Mouse (Mus musculus) embryonic facial prominence, embryonic 11.5 days (tissue): Measurements from ENCODE around the gene Phf21a. TPM values are rescaled to one million over a fixed set of nuclear protein-coding genes. Genes with fewer than 3 reads are reported as not detected.

ENCODE experiments used
- ATAC-seq: fragments of 200-750 bp; cut with Nextera tagmentation; replicated peaks from 2 replicates; pipeline ENCODE4 v1.8.0; 2017; ENCODE audit warnings: low read depth; ENCODE audit not compliant: insufficient number of reproducible peaks, low FRiP score, low TSS enrichment
- DNase-seq: peaks from one replicate; pipeline ENCODE4 v3.0.0-alpha.2; 2015; ENCODE audit warnings: low spot score
- H3K27ac ChIP-seq: fragments of 300-500 bp; sonication (generic); replicated peaks from 2 replicates; pipeline ENCODE4 v1.5.1; 2014; ENCODE audit warnings: mild to moderate bottlenecking, low read depth, low read length, control low read depth
- H3K27me3 ChIP-seq: fragments of 300-500 bp; sonication (generic); 2 replicates; pipeline ENCODE4 v1.6.1; 2014; ENCODE audit warnings: mild to moderate bottlenecking, low read length, moderate library complexity, mixed read lengths; ENCODE audit not compliant: control insufficient read depth, insufficient read depth
- H3K36me3 ChIP-seq: fragments of 300-500 bp; sonication (generic); replicated peaks from 2 replicates; pipeline ENCODE4 v1.6.1; 2014; ENCODE audit warnings: low read depth, mild to moderate bottlenecking, low read length, moderate library complexity, mixed read lengths; ENCODE audit not compliant: control insufficient read depth, insufficient read depth
- H3K4me1 ChIP-seq: fragments of 300-500 bp; sonication (generic); 2 replicates; pipeline ENCODE4 v1.6.1; 2014; ENCODE audit warnings: low read length, mixed read lengths; ENCODE audit not compliant: control insufficient read depth, insufficient read depth
- H3K4me2 ChIP-seq: fragments of 300-500 bp; sonication (generic); 2 replicates; pipeline ENCODE4 v1.6.1; 2014; ENCODE audit warnings: low read depth, mild to moderate bottlenecking, control low read depth, low read length, moderate library complexity
- H3K4me3 ChIP-seq: fragments of 300-500 bp; sonication (generic); 2 replicates; pipeline ENCODE4 v1.5.1; 2014; ENCODE audit warnings: low read depth, low read length, control low read depth
- H3K9ac ChIP-seq: fragments of 300-500 bp; sonication (generic); replicated peaks from 2 replicates; pipeline ENCODE4 v1.6.1; 2014; ENCODE audit warnings: mild to moderate bottlenecking, control low read depth, low read length
- H3K9me3 ChIP-seq: fragments of 300-500 bp; sonication (generic); replicated peaks from 2 replicates; pipeline ENCODE4 v1.6.1; 2016; ENCODE audit warnings: mild to moderate bottlenecking, low read length, inconsistent platforms, mixed read lengths; ENCODE audit not compliant: control insufficient read depth
- WGBS: fragments of 180-500 bp; shearing (Covaris S2); extraction: QIAGEN DNeasy Blood & Tissue Kit; methylation state at CpG from one replicate; pipeline ENCODE4 v1.1.7; 2014; 5-methylcytosine and 5-hydroxymethylcytosine counted together
- polyA plus RNA-seq: library from polyadenylated mRNA; unstranded; fragments of >200 nt; fragmentation: Nextera tagmentation; extraction: Ambion mirVana; gene quantifications from 2 replicates; pipeline ENCODE4 v1.2.1, GENCODE M21; 2014

The Phf21a gene
- polyA plus RNA-seq, 1 experiment from 2014 or later = 41.8 TPM

DNA sequence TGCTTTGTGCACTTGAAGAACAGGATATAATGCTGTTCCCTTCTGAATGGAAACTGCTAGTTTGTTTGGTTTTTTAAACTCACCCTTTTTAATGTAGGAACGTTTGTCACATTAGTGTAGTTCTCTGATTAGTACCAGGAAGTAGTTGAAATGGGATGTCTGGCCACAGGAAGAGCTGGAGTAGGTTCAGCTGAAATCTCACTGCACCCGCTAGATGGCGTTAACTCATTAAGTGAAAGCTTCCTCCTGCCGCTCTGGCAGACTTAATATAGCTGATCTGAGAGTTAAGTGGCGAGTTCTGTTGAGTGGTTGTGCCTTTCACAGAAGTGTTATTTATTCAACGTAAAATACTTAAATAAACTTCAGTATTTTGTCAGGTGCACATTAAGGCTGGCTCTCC is 203.5 kb downstream of the Phf21a start:
- no peaks in the 10 kb centered on the region for H3K36me3 ChIP-seq
- ATAC-seq = no peak
- H3K9ac ChIP-seq = no peak overlapping the region
- H3K4me2 ChIP-seq = no peak overlapping the region
- H3K4me1 ChIP-seq = no peaks in the 10 kb centered on the region
- H3K9me3 ChIP-seq = no peaks in the 10 kb centered on the region
- DNase-seq = peak; percentile 88
- H3K4me3 ChIP-seq = no peak overlapping the region
- no peak overlapping the region for H3K27ac ChIP-seq
- 6% methylated on average over 6 of the region's 6 CpGs for WGBS
- H3K27me3 ChIP-seq = no peaks in the 10 kb centered on the region

DNA sequence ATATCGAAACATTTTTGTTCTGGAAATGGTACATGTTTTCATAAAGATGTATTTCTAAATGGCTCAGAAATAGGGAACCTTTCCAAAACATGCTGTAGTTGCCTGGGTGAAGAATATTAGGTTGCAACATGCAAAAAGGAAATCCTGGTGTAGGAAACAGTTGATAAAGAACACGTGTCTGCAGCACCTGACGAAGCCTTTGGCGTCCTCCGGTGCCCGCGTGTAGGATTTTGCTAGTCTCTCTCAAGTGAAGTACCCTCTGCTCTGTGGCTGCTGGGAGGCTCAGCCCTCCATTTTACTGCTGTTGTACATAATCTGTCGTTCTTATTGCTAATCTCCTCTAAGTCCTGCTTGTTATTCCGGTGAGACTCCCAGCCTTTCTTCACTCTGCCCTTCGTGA is 207.0 kb downstream of the Phf21a start:
- no peaks in the 10 kb centered on the region for H3K4me1 ChIP-seq

DNA sequence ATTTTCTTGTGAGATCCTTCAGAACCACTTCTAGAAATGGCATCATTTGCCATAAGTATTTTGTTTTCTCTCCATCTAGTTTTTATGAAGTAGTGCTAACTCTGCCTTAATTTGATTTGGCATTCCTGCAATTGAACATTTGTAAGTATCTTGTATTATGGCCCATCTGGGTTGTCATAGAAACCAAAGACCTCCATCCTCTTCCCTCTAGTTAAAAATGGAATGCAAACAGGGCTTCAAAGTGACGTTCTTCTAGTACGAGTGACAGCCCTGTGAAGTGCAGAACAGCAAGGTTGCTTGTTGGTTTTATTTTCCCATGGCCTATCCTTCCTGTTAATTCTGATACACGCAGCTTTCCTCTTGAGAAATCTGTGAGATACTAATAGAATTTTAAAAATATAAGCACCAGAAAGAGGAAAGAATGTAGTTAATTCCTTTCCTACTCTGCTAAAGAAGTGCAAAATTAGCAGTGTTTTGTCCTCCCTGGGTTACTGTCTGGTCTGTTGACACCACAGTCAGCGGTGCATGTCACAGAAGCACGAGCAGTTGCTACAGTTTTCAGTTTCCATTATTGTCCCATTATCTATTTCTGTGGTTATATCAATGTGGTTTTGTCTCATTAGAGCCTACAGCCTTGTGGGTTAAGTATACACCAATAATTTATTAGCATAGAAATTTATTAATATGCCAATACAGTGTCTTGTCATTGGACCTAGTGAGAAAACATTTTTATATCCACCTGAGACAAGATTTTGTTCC is 209.1 kb downstream of the Phf21a start:
- no peaks in the 10 kb centered on the region for H3K4me1 ChIP-seq
- no peak for DNase-seq
- no peak overlapping the region for H3K4me3 ChIP-seq
- no peak overlapping the region for H3K9ac ChIP-seq
- no peak for ATAC-seq
- 64% methylated on average over 5 of the region's 5 CpGs for WGBS
- no peaks in the 10 kb centered on the region for H3K9me3 ChIP-seq
- no peak overlapping the region for H3K4me2 ChIP-seq
- H3K27ac ChIP-seq = no peak overlapping the region
- no peaks in the 10 kb centered on the region for H3K27me3 ChIP-seq
- no peaks in the 10 kb centered on the region for H3K36me3 ChIP-seq

More for the DNA sequence above, 207.0 kb downstream of the Phf21a start:
- WGBS = 70% methylated on average over 10 of the region's 10 CpGs
- DNase-seq = no peak
- H3K36me3 ChIP-seq = no peaks in the 10 kb centered on the region
- no peak overlapping the region for H3K4me3 ChIP-seq
- H3K9me3 ChIP-seq = no peaks in the 10 kb centered on the region
- H3K27me3 ChIP-seq = no peaks in the 10 kb centered on the region
- no peak for ATAC-seq
- H3K27ac ChIP-seq = no peak overlapping the region
- no peak overlapping the region for H3K4me2 ChIP-seq
- H3K9ac ChIP-seq = no peak overlapping the region

DNA sequence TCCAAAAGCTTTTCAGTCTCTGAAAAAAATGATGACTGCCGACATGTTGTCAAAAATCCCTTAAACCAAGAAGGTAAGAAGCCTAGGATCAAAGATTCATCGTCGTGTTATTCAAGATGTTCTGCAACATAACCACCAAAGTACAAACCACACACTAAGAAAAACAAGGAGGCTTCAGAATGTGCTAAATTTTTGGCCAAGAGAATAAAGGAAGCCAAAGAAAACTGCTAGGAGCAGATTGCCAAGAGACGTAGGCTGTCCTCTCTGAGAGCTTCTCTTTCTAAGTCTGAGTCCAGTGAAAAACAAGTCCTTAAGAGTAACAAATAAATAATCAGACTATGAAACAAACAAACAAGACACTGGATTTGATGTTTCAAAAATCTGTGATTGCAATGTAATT is 219.6 kb downstream of the Phf21a start:
- 89% methylated on average over 4 of the region's 4 CpGs for WGBS
- H3K36me3 ChIP-seq = no peaks in the 10 kb centered on the region
- no peak for ATAC-seq

DNA sequence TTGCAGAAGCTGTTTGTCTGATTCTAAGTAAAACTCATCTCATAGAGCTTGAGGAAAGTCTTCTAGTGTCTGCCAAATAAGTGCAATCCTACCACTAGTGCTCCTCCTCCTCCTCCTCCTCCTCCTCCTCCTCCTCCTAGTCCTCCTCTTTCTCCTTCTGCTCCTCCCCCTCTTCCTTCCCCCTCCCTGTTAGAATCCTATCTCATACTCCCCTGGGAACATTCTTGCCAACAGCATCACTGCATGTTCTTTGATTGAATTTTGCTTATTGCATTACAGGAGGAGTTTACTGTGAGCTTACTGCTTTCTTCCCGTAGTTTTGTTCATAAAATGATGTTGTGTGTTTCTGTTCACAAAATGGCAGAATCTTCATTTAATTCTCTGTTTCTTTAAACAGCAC is 221.1 kb downstream of the Phf21a start:
- WGBS = 86% methylated on average over 1 of the region's 1 CpGs
- no peak overlapping the region for H3K9ac ChIP-seq

More for the DNA sequence above, 219.6 kb downstream of the Phf21a start:
- H3K4me1 ChIP-seq = no peaks in the 10 kb centered on the region
- no peak overlapping the region for H3K4me2 ChIP-seq
- H3K27me3 ChIP-seq = no peaks in the 10 kb centered on the region
- H3K9ac ChIP-seq = no peak overlapping the region
- DNase-seq = no peak
- no peak overlapping the region for H3K27ac ChIP-seq
- no peak overlapping the region for H3K4me3 ChIP-seq
- no peaks in the 10 kb centered on the region for H3K9me3 ChIP-seq

DNA sequence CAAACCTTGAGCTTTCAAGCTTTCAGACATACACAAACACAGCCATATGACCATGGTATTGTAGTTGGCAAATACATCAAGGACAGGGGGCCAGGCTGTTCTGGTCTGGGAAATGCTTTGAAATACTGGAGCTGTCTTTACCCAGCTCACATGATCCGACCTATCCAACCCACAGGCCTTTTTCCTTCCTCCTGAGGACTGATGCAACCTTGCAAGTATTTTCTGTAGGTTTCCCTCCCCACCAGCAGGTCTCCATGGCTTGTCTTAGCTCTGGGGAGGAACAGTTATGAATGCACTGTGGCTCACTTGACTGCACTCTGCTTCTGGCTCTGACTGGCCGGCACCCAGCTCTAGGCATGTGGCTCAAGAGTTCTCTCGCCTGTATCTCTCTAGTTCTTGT is 223.7 kb downstream of the Phf21a start:
- Histone ChIP-seq H3K4me3 (no peak overlapping the region), H3K27me3 (no peaks in the 10 kb centered on the region), H3K36me3 (no peaks in the 10 kb centered on the region; the same call in 1 of the 2 replicates), H3K4me2 (no peak overlapping the region), H3K9me3 (no peaks in the 10 kb centered on the region), H3K4me1 (no peaks in the 10 kb centered on the region), H3K27ac (no peak overlapping the region), H3K9ac (no peak overlapping the region)
- ATAC-seq = no peak
- DNase-seq = no peak
- WGBS = 72% methylated on average over 3 of the region's 3 CpGs

More for the DNA sequence above, 221.1 kb downstream of the Phf21a start:
- no peak overlapping the region for H3K27ac ChIP-seq
- no peaks in the 10 kb centered on the region for H3K36me3 ChIP-seq
- H3K4me2 ChIP-seq = no peak overlapping the region
- H3K4me3 ChIP-seq = no peak overlapping the region
- no peaks in the 10 kb centered on the region for H3K27me3 ChIP-seq
- no peaks in the 10 kb centered on the region for H3K4me1 ChIP-seq
- no peaks in the 10 kb centered on the region for H3K9me3 ChIP-seq
- DNase-seq = no peak
- no peak for ATAC-seq

DNA sequence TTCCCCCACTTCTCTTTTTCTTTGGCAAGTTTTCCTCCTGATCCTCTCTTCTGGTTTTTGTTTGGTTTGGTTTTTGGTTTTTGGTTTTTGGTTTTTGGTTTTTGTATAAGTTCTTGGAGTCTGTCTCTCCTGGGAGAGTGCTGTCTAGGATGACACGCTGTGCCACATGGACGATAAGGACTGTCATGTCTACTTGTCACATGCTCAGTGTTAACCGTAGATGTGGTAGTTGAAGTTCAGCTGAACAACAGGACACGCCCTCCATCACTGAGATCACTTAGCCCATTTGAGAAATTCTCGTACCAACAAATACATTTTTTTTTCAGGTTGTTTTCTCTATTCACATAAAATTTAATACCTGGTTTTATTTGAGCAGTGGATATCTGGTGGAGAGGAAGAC is 224.3 kb downstream of the Phf21a start:
- no peak overlapping the region for H3K9ac ChIP-seq
- H3K36me3 ChIP-seq = no peaks in the 10 kb centered on the region; the same call in 1 of the 2 replicates
- no peaks in the 10 kb centered on the region for H3K27me3 ChIP-seq
- no peak overlapping the region for H3K4me2 ChIP-seq
- WGBS = 89% methylated on average over 5 of the region's 5 CpGs
- no peak for ATAC-seq
- DNase-seq = no peak
- no peaks in the 10 kb centered on the region for H3K4me1 ChIP-seq
- H3K9me3 ChIP-seq = no peaks in the 10 kb centered on the region
- H3K4me3 ChIP-seq = no peak overlapping the region
- no peak overlapping the region for H3K27ac ChIP-seq

DNA sequence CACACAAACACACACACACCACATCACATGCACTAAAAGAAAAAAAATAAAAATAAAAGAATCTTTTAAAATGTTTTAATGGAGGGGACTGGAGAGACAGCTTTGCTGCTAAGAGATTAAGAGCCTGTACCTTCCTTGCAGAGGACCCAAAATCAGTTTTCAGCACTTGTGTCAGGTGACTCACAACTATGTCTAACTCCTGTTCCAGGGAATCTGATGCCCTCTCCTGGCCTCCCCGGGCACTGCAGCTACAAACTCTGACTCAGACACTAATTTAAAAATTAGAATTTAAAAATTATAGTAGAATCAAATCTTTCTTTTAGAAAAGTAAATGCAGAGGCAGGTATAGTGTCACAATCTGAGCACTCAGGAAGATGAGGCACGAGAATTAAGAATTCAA is 229.8 kb downstream of the Phf21a start:
- Histone ChIP-seq H3K9me3 (no peaks in the 10 kb centered on the region), H3K36me3 (no peaks in the 10 kb centered on the region; the same call in 1 of the 2 replicates), H3K4me3 (no peak overlapping the region), H3K4me1 (no peaks in the 10 kb centered on the region), H3K9ac (no peak overlapping the region), H3K27ac (no peak overlapping the region), H3K4me2 (no peak overlapping the region), H3K27me3 (no peaks in the 10 kb centered on the region)
- ATAC-seq = no peak
- 92% methylated on average over 2 of the region's 2 CpGs for WGBS
- DNase-seq = peak; percentile 24
